Mouse (Mus musculus) embryonic facial prominence, embryonic 11.5 days (tissue): ENCODE results near the gene Scarf1. TPM values are rescaled to one million over a fixed set of nuclear protein-coding genes. Genes with fewer than 3 reads are reported as not detected.

Experiments used
- ATAC-seq: fragments of 200-750 bp; cut with Nextera tagmentation; replicated peaks from 2 replicates; pipeline ENCODE4 v1.8.0; 2017; ENCODE audit warnings: low read depth; ENCODE audit not compliant: insufficient number of reproducible peaks, low FRiP score, low TSS enrichment
- DNase-seq: peaks from one replicate; pipeline ENCODE4 v3.0.0-alpha.2; 2015; ENCODE audit warnings: low spot score
- H3K27ac ChIP-seq: fragments of 300-500 bp; sonication (generic); replicated peaks from 2 replicates; pipeline ENCODE4 v1.5.1; 2014; ENCODE audit warnings: mild to moderate bottlenecking, low read depth, low read length, control low read depth
- H3K27me3 ChIP-seq: fragments of 300-500 bp; sonication (generic); 2 replicates; pipeline ENCODE4 v1.6.1; 2014; ENCODE audit warnings: mild to moderate bottlenecking, low read length, moderate library complexity, mixed read lengths; ENCODE audit not compliant: control insufficient read depth, insufficient read depth
- H3K36me3 ChIP-seq: fragments of 300-500 bp; sonication (generic); replicated peaks from 2 replicates; pipeline ENCODE4 v1.6.1; 2014; ENCODE audit warnings: low read depth, mild to moderate bottlenecking, low read length, moderate library complexity, mixed read lengths; ENCODE audit not compliant: control insufficient read depth, insufficient read depth
- H3K4me1 ChIP-seq: fragments of 300-500 bp; sonication (generic); 2 replicates; pipeline ENCODE4 v1.6.1; 2014; ENCODE audit warnings: low read length, mixed read lengths; ENCODE audit not compliant: control insufficient read depth, insufficient read depth
- H3K4me2 ChIP-seq: fragments of 300-500 bp; sonication (generic); 2 replicates; pipeline ENCODE4 v1.6.1; 2014; ENCODE audit warnings: low read depth, mild to moderate bottlenecking, control low read depth, low read length, moderate library complexity
- H3K4me3 ChIP-seq: fragments of 300-500 bp; sonication (generic); 2 replicates; pipeline ENCODE4 v1.5.1; 2014; ENCODE audit warnings: low read depth, low read length, control low read depth
- H3K9ac ChIP-seq: fragments of 300-500 bp; sonication (generic); replicated peaks from 2 replicates; pipeline ENCODE4 v1.6.1; 2014; ENCODE audit warnings: mild to moderate bottlenecking, control low read depth, low read length
- H3K9me3 ChIP-seq: fragments of 300-500 bp; sonication (generic); replicated peaks from 2 replicates; pipeline ENCODE4 v1.6.1; 2016; ENCODE audit warnings: mild to moderate bottlenecking, low read length, inconsistent platforms, mixed read lengths; ENCODE audit not compliant: control insufficient read depth
- WGBS: fragments of 180-500 bp; shearing (Covaris S2); extraction: QIAGEN DNeasy Blood & Tissue Kit; methylation state at CpG from one replicate; pipeline ENCODE4 v1.1.7; 2014; 5-methylcytosine and 5-hydroxymethylcytosine counted together
- polyA plus RNA-seq: library from polyadenylated mRNA; unstranded; fragments of >200 nt; fragmentation: Nextera tagmentation; extraction: Ambion mirVana; gene quantifications from 2 replicates; pipeline ENCODE4 v1.2.1, GENCODE M21; 2014

The Scarf1 gene
- polyA plus RNA-seq, result 2.7 and 3.3 TPM in 2 replicates

- WGBS, result 50% methylated on average over 8 of the region's 8 CpGs
- Histone ChIP-seq H3K9me3 (no peaks in the 10 kb centered on the region), H3K9ac (no peak within 1 kb of the TSS), H3K4me2 (peak within 1 kb of the TSS; percentile 14; the same call in 1 of the 2 replicates), H3K27me3 (no peaks in the 10 kb centered on the region), H3K4me3 (no peak within 1 kb of the TSS), H3K36me3 (peaks cover 3% of the 10 kb centered on the region), H3K4me1 (peaks cover 7% of the 10 kb centered on the region), H3K27ac (no peak within 1 kb of the TSS)
- ATAC-seq, result no peak
- no peak for DNase-seq
These were observed at the start of gene Scarf1 for GRCm38 (mm10) chr11:75513336-75513735. Gene Scarf1 (plus strand): TSS chr11:75513540.

GRCm38 (mm10) chr11:75463624-75464023 is 49.7 kb upstream of the Scarf1 start:
- no peak overlapping the region for H3K27ac ChIP-seq
- ATAC-seq, result no peak
- DNase-seq, result no peak
- no peaks in the 10 kb centered on the region for H3K27me3 ChIP-seq
- WGBS, result 59% methylated on average over 4 of the region's 4 CpGs
- H3K9ac ChIP-seq, result no peak overlapping the region
- no peaks in the 10 kb centered on the region for H3K36me3 ChIP-seq
- H3K4me3 ChIP-seq, result no peak overlapping the region
- peaks cover 6% of the 10 kb centered on the region; the same call in 1 of the 2 replicates for H3K4me1 ChIP-seq
- H3K9me3 ChIP-seq, result no peaks in the 10 kb centered on the region
- no peak overlapping the region for H3K4me2 ChIP-seq

GRCm38 (mm10) chr11:75464417-75464816 is 48.9 kb upstream of the Scarf1 start:
- no peak for ATAC-seq
- Histone ChIP-seq H3K4me3 (no peak overlapping the region), H3K9ac (no peak overlapping the region), H3K36me3 (no peaks in the 10 kb centered on the region), H3K9me3 (no peaks in the 10 kb centered on the region), H3K27me3 (no peaks in the 10 kb centered on the region), H3K27ac (no peak overlapping the region), H3K4me2 (no peak overlapping the region), H3K4me1 (peaks cover 6% of the 10 kb centered on the region; the same call in 1 of the 2 replicates)
- DNase-seq, result no peak
- 90% methylated on average over 6 of the region's 6 CpGs for WGBS

- Histone ChIP-seq H3K4me2 (no peak overlapping the region), H3K9ac (no peak overlapping the region), H3K4me1 (peaks cover 5% of the 10 kb centered on the region; the same call in 1 of the 2 replicates), H3K27me3 (no peaks in the 10 kb centered on the region), H3K36me3 (no peaks in the 10 kb centered on the region), H3K9me3 (no peaks in the 10 kb centered on the region), H3K27ac (no peak overlapping the region), H3K4me3 (no peak overlapping the region)
- WGBS, result 86% methylated on average over 6 of the region's 6 CpGs
- ATAC-seq, result no peak
- no peak for DNase-seq
These were observed 48.3 kb upstream of the Scarf1 start for GRCm38 (mm10) chr11:75465051-75465450.

- no peak for ATAC-seq
- Histone ChIP-seq H3K36me3 (no peaks in the 10 kb centered on the region), H3K4me3 (no peak overlapping the region), H3K4me1 (peaks cover 4% of the 10 kb centered on the region; the same call in 1 of the 2 replicates), H3K9ac (no peak overlapping the region), H3K27me3 (no peaks in the 10 kb centered on the region), H3K4me2 (no peak overlapping the region), H3K9me3 (no peaks in the 10 kb centered on the region), H3K27ac (no peak overlapping the region)
- DNase-seq, result no peak
- 93% methylated on average over 4 of the region's 4 CpGs for WGBS
These were observed 46.4 kb upstream of the Scarf1 start for GRCm38 (mm10) chr11:75466731-75467505.

GRCm38 (mm10) chr11:75467512-75468215 is 45.7 kb upstream of the Scarf1 start:
- Histone ChIP-seq H3K27ac (no peak overlapping the region), H3K4me2 (peak overlapping the region; percentile 79), H3K9me3 (no peaks in the 10 kb centered on the region), H3K36me3 (no peaks in the 10 kb centered on the region), H3K27me3 (no peaks in the 10 kb centered on the region), H3K4me3 (peak overlapping the region; percentile 38), H3K4me1 (no peaks in the 10 kb centered on the region), H3K9ac (peak overlapping the region; percentile 59)
- WGBS, result 18% methylated on average over 18 of the region's 19 CpGs
- DNase-seq (peak; percentile 71), ATAC-seq (peak; percentile 60)

GRCm38 (mm10) chr11:75468410-75468809 is 44.9 kb upstream of the Scarf1 start:
- Histone ChIP-seq H3K27ac (no peak overlapping the region), H3K4me2 (peak overlapping the region; percentile 79), H3K4me3 (peak overlapping the region; percentile 38), H3K4me1 (no peaks in the 10 kb centered on the region), H3K9me3 (no peaks in the 10 kb centered on the region), H3K9ac (peak overlapping the region; percentile 59), H3K27me3 (no peaks in the 10 kb centered on the region), H3K36me3 (no peaks in the 10 kb centered on the region)
- DNase-seq (no peak), ATAC-seq (no peak)
- WGBS, result 65% methylated on average over 7 of the region's 7 CpGs

- no peak overlapping the region for H3K27ac ChIP-seq
- ATAC-seq, result no peak
- H3K36me3 ChIP-seq, result no peaks in the 10 kb centered on the region
- no peaks in the 10 kb centered on the region for H3K9me3 ChIP-seq
- no peak overlapping the region for H3K9ac ChIP-seq
- H3K27me3 ChIP-seq, result no peaks in the 10 kb centered on the region
- H3K4me3 ChIP-seq, result no peak overlapping the region
- H3K4me2 ChIP-seq, result no peak overlapping the region
- WGBS, result 86% methylated on average over 4 of the region's 4 CpGs
- no peaks in the 10 kb centered on the region for H3K4me1 ChIP-seq
- no peak for DNase-seq
These were observed 44.1 kb upstream of the Scarf1 start for GRCm38 (mm10) chr11:75469261-75469660.
